Mouse (Mus musculus): ENCODE data around the gene Atp5d.

DNA sequence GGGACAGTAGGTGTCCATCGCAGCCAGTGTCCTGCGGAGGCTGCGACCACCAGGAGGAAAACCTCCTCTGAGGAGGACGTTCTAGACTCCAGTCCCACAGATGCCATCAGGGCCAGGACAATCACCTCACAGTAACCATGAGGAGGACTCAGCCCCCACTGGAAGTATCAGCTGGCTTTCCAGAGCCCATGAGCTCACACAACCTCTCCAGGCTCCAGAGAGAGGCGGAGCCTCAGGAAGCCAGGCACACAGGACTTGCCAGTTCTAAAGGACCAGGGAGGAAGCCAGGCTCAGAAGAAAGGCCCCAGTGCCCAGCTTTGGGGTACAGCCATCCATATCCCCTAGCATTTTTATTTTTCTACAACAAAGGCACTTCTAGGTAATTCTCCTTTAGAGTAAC, 42.9 kb upstream of the Atp5d start:
- TF ChIP-seq MYOD1 (IDR thresholded peaks at IDR 0.05; ENCODE audit: control insufficient read depth in 1 of 3, insufficient read length in 2 of 3, low read depth in 2 of 3), result no peak
- TF ChIP-seq TCF3 (IDR thresholded peaks at IDR 0.05; ENCODE audit: insufficient read length, low read depth), result no peak
- no peak for TF ChIP-seq POLR2A (IDR thresholded peaks at IDR 0.05; ENCODE audit: insufficient read length, low read depth)
- TF ChIP-seq POLR2AphosphoS2 (IDR thresholded peaks at IDR 0.05; ENCODE audit: insufficient read length, low read depth), result no peak
- TF ChIP-seq E2F4 (IDR thresholded peaks at IDR 0.05; ENCODE audit: insufficient read depth), result no peak
- TF ChIP-seq USF1 (IDR thresholded peaks at IDR 0.05; ENCODE audit: low read depth), result no peak

All from myocyte (in vitro differentiated cells).